Mouse (Mus musculus) brown adipose tissue, adult 24 weeks (tissue): ENCODE measurements at regions not wholly inside any gene's neighbourhood (a gene's known extent, or its start where the extent isn't known, plus 50 kb on each side); places are given as distances from the start of the nearest gene placed in this dataset.
"Not testable (repeated sequence)": the region's sequence is repeated elsewhere in the genome, so short reads cannot be mapped to it uniquely, and the experiment has no call there.

Experiments used
- H3K27ac ChIP-seq: fragments of 200-500 bp; replicated peaks from 2 replicates; pipeline ENCODE4 v1.5.1; 2012; ENCODE audit warnings: low read depth, mild to moderate bottlenecking, low read length
- H3K4me1 ChIP-seq: fragments of 200-500 bp; 2 replicates; pipeline ENCODE4 v1.6.1; 2012; ENCODE audit warnings: low read length, mixed read lengths; ENCODE audit not compliant: control insufficient read depth, insufficient read depth, insufficient read length
- H3K4me3 ChIP-seq: fragments of 200-500 bp; 2 replicates; pipeline ENCODE4 v1.5.1; 2012; ENCODE audit warnings: low read depth, mild to moderate bottlenecking, low read length, moderate library complexity; ENCODE audit not compliant: insufficient read depth

- Histone ChIP-seq H3K4me1 (no peaks in the 10 kb centered on the region), H3K4me3 (no peak overlapping the region), H3K27ac (no peak overlapping the region)
These were observed 52.0 kb upstream of the Trpm1 start for GRCm38 (mm10) chr7:64101679-64102078.

- Histone ChIP-seq H3K4me1 (no peaks in the 10 kb centered on the region), H3K27ac (no peak overlapping the region), H3K4me3 (no peak overlapping the region)
These were observed 54.0 kb upstream of the Trpm1 start for GRCm38 (mm10) chr7:64099606-64100005.

GRCm38 (mm10) chr7:64090067-64090466 is 63.6 kb upstream of the Trpm1 start:
- H3K27ac ChIP-seq = no peak overlapping the region
- no peaks in the 10 kb centered on the region for H3K4me1 ChIP-seq
- H3K4me3 ChIP-seq = no peak overlapping the region

- Histone ChIP-seq H3K4me3 (no peak overlapping the region), H3K4me1 (no peaks in the 10 kb centered on the region), H3K27ac (no peak overlapping the region)
These were observed 64.6 kb upstream of the Trpm1 start for GRCm38 (mm10) chr7:64089034-64089433.

GRCm38 (mm10) chr7:64083978-64084377 is 69.7 kb upstream of the Trpm1 start:
- not testable (repeated sequence) for H3K4me3 ChIP-seq, H3K4me1 ChIP-seq, H3K27ac ChIP-seq

- no peak overlapping the region for H3K27ac ChIP-seq
- H3K4me1 ChIP-seq = no peaks in the 10 kb centered on the region
- no peak overlapping the region for H3K4me3 ChIP-seq
These were observed 71.0 kb upstream of the Trpm1 start for GRCm38 (mm10) chr7:64082651-64083050.

GRCm38 (mm10) chr7:64082201-64082600 is 71.4 kb upstream of the Trpm1 start:
- Histone ChIP-seq H3K4me1 (no peaks in the 10 kb centered on the region), H3K4me3 (no peak overlapping the region), H3K27ac (no peak overlapping the region)

GRCm38 (mm10) chr7:64081618-64082017 is 72.0 kb upstream of the Trpm1 start:
- no peak overlapping the region for H3K4me3 ChIP-seq
- no peak overlapping the region for H3K27ac ChIP-seq

GRCm38 (mm10) chr7:64081019-64081418 is 72.6 kb upstream of the Trpm1 start:
- H3K4me3 ChIP-seq = no peak overlapping the region
- H3K27ac ChIP-seq = no peak overlapping the region
- H3K4me1 ChIP-seq = no peaks in the 10 kb centered on the region

More at GRCm38 (mm10) chr7:64081618-64082017, 72.0 kb upstream of the Trpm1 start:
- H3K4me1 ChIP-seq = no peaks in the 10 kb centered on the region

- Histone ChIP-seq H3K4me1 (no peaks in the 10 kb centered on the region), H3K27ac (no peak overlapping the region), H3K4me3 (no peak overlapping the region)
These were observed 74.3 kb upstream of the Trpm1 start for GRCm38 (mm10) chr7:64079301-64079700.

GRCm38 (mm10) chr7:64078646-64079045 is 75.0 kb upstream of the Trpm1 start:
- Histone ChIP-seq H3K27ac (no peak overlapping the region), H3K4me3 (no peak overlapping the region), H3K4me1 (no peaks in the 10 kb centered on the region)

- Histone ChIP-seq H3K4me3 (no peak overlapping the region), H3K27ac (no peak overlapping the region), H3K4me1 (no peaks in the 10 kb centered on the region)
These were observed 76.1 kb upstream of the Trpm1 start for GRCm38 (mm10) chr7:64077526-64077925.

- Histone ChIP-seq H3K27ac (no peak overlapping the region), H3K4me3 (no peak overlapping the region), H3K4me1 (no peaks in the 10 kb centered on the region)
These were observed 76.8 kb upstream of the Trpm1 start for GRCm38 (mm10) chr7:64076764-64077360.

GRCm38 (mm10) chr7:64075696-64076313 is 77.8 kb upstream of the Trpm1 start:
- Histone ChIP-seq H3K4me3 (no peak overlapping the region), H3K4me1 (no peaks in the 10 kb centered on the region), H3K27ac (no peak overlapping the region)

GRCm38 (mm10) chr7:64074661-64075234 is 78.9 kb upstream of the Trpm1 start:
- H3K27ac ChIP-seq = no peak overlapping the region
- H3K4me3 ChIP-seq = no peak overlapping the region
- no peaks in the 10 kb centered on the region for H3K4me1 ChIP-seq

- H3K27ac ChIP-seq = no peak overlapping the region
- no peaks in the 10 kb centered on the region for H3K4me1 ChIP-seq
- H3K4me3 ChIP-seq = no peak overlapping the region
These were observed 79.4 kb upstream of the Trpm1 start for GRCm38 (mm10) chr7:64074186-64074585.
